ENCODE assay signal across 8 mouse cellular contexts in genomic region chr9:114780746-114781525, GRCm38 (mm10). TPM values are rescaled to one million over a fixed set of nuclear protein-coding genes. Genes with fewer than 3 reads are reported as not detected.
DNase-seq lines count a peak whose midpoint lies in the region; ATAC-seq and TF ChIP-seq lines count a peak whose summit lies in the region.

No protein-coding gene starts in this region.

- no peaks in the 10 kb centered on the region for H3K27me3 ChIP-seq in C2C12 (ENCODE audit: control insufficient read depth, insufficient read depth, insufficient read length)
- no peaks in the 10 kb centered on the region for H3K27me3 ChIP-seq in embryonic facial prominence, embryonic 11.5 days (ENCODE audit: control insufficient read depth, insufficient read depth, low read length)
- no peaks in the 10 kb centered on the region for H3K27me3 ChIP-seq in heart, embryonic 12.5 days (replicated peaks)
- H3K27me3 ChIP-seq in lung, postnatal 0 days (replicated peaks; ENCODE audit: insufficient read depth, low read length) = no peaks in the 10 kb centered on the region

- no peaks in the 10 kb centered on the region for H3K9me3 ChIP-seq in embryonic facial prominence, embryonic 11.5 days (replicated peaks; ENCODE audit: control insufficient read depth, low read length)
- no peaks in the 10 kb centered on the region for H3K9me3 ChIP-seq in heart, embryonic 12.5 days (replicated peaks)
- H3K9me3 ChIP-seq in lung, postnatal 0 days (ENCODE audit: low read length) = no peaks in the 10 kb centered on the region

- peak overlapping the region; percentile 86 for H3K9ac ChIP-seq in embryonic facial prominence, embryonic 11.5 days (replicated peaks; ENCODE audit: low read length)
- H3K9ac ChIP-seq in heart, embryonic 12.5 days = peak overlapping the region; percentile 84
- peak overlapping the region; percentile 73 for H3K9ac ChIP-seq in lung, postnatal 0 days (replicated peaks; ENCODE audit: low read depth)

- no peaks in the 10 kb centered on the region for H3K79me3 ChIP-seq in C2C12 (ENCODE audit: low read depth)

- under 1% methylated on average over 37 of the region's 38 CpGs for WGBS in embryonic facial prominence, embryonic 11.5 days
- under 1% methylated on average over 38 of the region's 38 CpGs for WGBS in heart, embryonic 12.5 days
- under 1% methylated on average over 33 of the region's 38 CpGs for whole genome bisulfite sequencing in lung, postnatal 0 days
- WGBS in olfactory bulb, adult 2 months = 11% methylated on average over 38 of the region's 38 CpGs

- no peak for TF ChIP-seq POLR2A in olfactory bulb, adult 2 months (IDR thresholded peaks at IDR 0.05; ENCODE audit: insufficient read depth, low read depth, low read length)

- H3K4me3 ChIP-seq in C2C12 (ENCODE audit: insufficient read depth, poor library complexity, severe bottlenecking) = peak overlapping the region; percentile 32
- peak overlapping the region; percentile 64 for H3K4me3 ChIP-seq in embryonic facial prominence, embryonic 11.5 days (ENCODE audit: low read depth, low read length)
- H3K4me3 ChIP-seq in heart, embryonic 12.5 days = peak overlapping the region; percentile 63
- peak overlapping the region; percentile 55 for H3K4me3 ChIP-seq in lung, postnatal 0 days (ENCODE audit: low read depth, low read length)
- peak overlapping the region; percentile 48 for H3K4me3 ChIP-seq in olfactory bulb, adult 2 months (ENCODE audit: insufficient read depth, low read depth, low read length)

- peak overlapping the region; percentile 57 for H3ac ChIP-seq in C2C12 (ENCODE audit: control insufficient read depth, insufficient read length, low read depth)

- peak; percentile 67 for DNase-seq in Muller cell, postnatal 12 days (ENCODE audit: inconsistent ontology term)
- DNase-seq in embryonic facial prominence, embryonic 11.5 days (ENCODE audit: low spot score) = peak; percentile 59
- peak; percentile 73 for DNase-seq in kidney, postnatal 10 days
- DNase-seq in lung, postnatal 0 days (ENCODE audit: low spot score) = peak; percentile 58
- DNase-seq in urinary bladder, adult 2 months (ENCODE audit: low spot score) = peak; percentile 39

- no peaks in the 10 kb centered on the region for H3K4me1 ChIP-seq in embryonic facial prominence, embryonic 11.5 days (ENCODE audit: control insufficient read depth, insufficient read depth, low read length)
- H3K4me1 ChIP-seq in heart, embryonic 12.5 days (replicated peaks) = peaks cover 30% of the 10 kb centered on the region
- H3K4me1 ChIP-seq in lung, postnatal 0 days (ENCODE audit: insufficient read depth, low read depth, low read length) = peaks cover 9% of the 10 kb centered on the region; the same call in 1 of the 2 replicates
- H3K4me1 ChIP-seq in olfactory bulb, adult 2 months (ENCODE audit: control insufficient read depth, insufficient read depth, low read length) = peaks cover 12% of the 10 kb centered on the region

- peak overlapping the region; percentile 96 for H3K4me2 ChIP-seq in embryonic facial prominence, embryonic 11.5 days (ENCODE audit: low read depth, low read length)
- H3K4me2 ChIP-seq in heart, embryonic 12.5 days = peak overlapping the region; percentile 77
- H3K4me2 ChIP-seq in lung, postnatal 0 days (replicated peaks; ENCODE audit: low read depth, low read length) = peak overlapping the region; percentile 95

- no peak for TF ChIP-seq CTCF in C2C12 (IDR thresholded peaks at IDR 0.05; ENCODE audit: control insufficient read depth, insufficient read depth, insufficient read length)
- no peak for TF ChIP-seq CTCF in lung, postnatal 0 days (IDR thresholded peaks at IDR 0.05)
- TF ChIP-seq CTCF in olfactory bulb, adult 2 months (IDR thresholded peaks at IDR 0.05; ENCODE audit: insufficient read depth, low read depth, low read length) = peak; percentile 4; the same call in 1 of the 2 replicates

- ATAC-seq in embryonic facial prominence, embryonic 11.5 days (replicated peaks; ENCODE audit: insufficient number of reproducible peaks, low FRiP score, low TSS enrichment, low read depth) = peak; percentile 22; the same call in 1 of the 2 replicates
- ATAC-seq in heart, embryonic 12.5 days (ENCODE audit: insufficient number of reproducible peaks, low FRiP score) = peak; percentile 56
- peak; percentile 53 for ATAC-seq in lung, postnatal 0 days

- peak overlapping the region; percentile 61 for H3K27ac ChIP-seq in embryonic facial prominence, embryonic 11.5 days (replicated peaks; ENCODE audit: low read depth, low read length)
- peak overlapping the region; percentile 85 for H3K27ac ChIP-seq in heart, embryonic 12.5 days (ENCODE audit: poor library complexity, severe bottlenecking)
- H3K27ac ChIP-seq in lung, postnatal 0 days (ENCODE audit: low read length) = peak overlapping the region; percentile 85
- no peak overlapping the region; the same call in 1 of the 2 replicates for H3K27ac ChIP-seq in olfactory bulb, adult 2 months (ENCODE audit: insufficient read depth, low read depth, low read length)

- no peak for TF ChIP-seq EP300 in lung, postnatal 0 days (IDR thresholded peaks at IDR 0.05)

- H3K79me2 ChIP-seq in C2C12 (ENCODE audit: control insufficient read depth, insufficient read depth) = peaks cover 33% of the 10 kb centered on the region

- no peaks in the 10 kb centered on the region for H3K36me3 ChIP-seq in C2C12 (ENCODE audit: control insufficient read depth, insufficient read depth)
- H3K36me3 ChIP-seq in embryonic facial prominence, embryonic 11.5 days (replicated peaks; ENCODE audit: control insufficient read depth, insufficient read depth, low read depth, low read length) = no peaks in the 10 kb centered on the region
- no peaks in the 10 kb centered on the region for H3K36me3 ChIP-seq in heart, embryonic 12.5 days
- H3K36me3 ChIP-seq in lung, postnatal 0 days (ENCODE audit: insufficient read depth, low read length) = no peaks in the 10 kb centered on the region

TF ChIP-seq in C2C12, 6 proteins besides CTCF, POLR2A, EP300 and RAD21:
- no peak for TF ChIP-seq MYOD1 (IDR thresholded peaks at IDR 0.05; ENCODE audit: control insufficient read depth, insufficient read length, low read depth)
- TF ChIP-seq CEBPB (IDR thresholded peaks at IDR 0.05; ENCODE audit: low read depth) = no peak
- TF ChIP-seq FOSL1 (IDR thresholded peaks at IDR 0.05; ENCODE audit: insufficient read depth, low read length, poor library complexity, severe bottlenecking) = no peak
- TF ChIP-seq MAX (IDR thresholded peaks at IDR 0.05) = no peak
- TF ChIP-seq MYOG (IDR thresholded peaks at IDR 0.05; ENCODE audit: control insufficient read depth, extremely low read depth, insufficient read length) = no peak
- TF ChIP-seq USF1 (IDR thresholded peaks at IDR 0.05; ENCODE audit: low read depth) = no peak

RNA-seq across cellular contexts. Expression of gene Cmtm7, which starts 0.7 kb away (rescaled TPM):
- 61.4 TPM for polyA plus RNA-seq in C2C12 (2012; fragmentation: generic; extraction: Trizol)
- 64.6 and 75.0 TPM in 2 replicates for polyA plus RNA-seq in embryonic facial prominence, embryonic 11.5 days (2014; fragmentation: Nextera tagmentation; extraction: Ambion mirVana)
- 104 TPM in 2 replicates for polyA plus RNA-seq in heart, embryonic 12.5 days (2016; fragmentation: Nextera tagmentation; extraction: Ambion mirVana)
- 65.0 and 74.8 TPM in 2 replicates for polyA plus RNA-seq in lung, postnatal 0 days (2015; fragmentation: Nextera tagmentation; extraction: Ambion mirVana)
- polyA plus RNA-seq in olfactory bulb, adult 2 months (2012; ENCODE audit: insufficient read depth, insufficient read length, low replicate concordance, missing spikeins) = not detected in 2 replicates
- polyA plus RNA-seq in urinary bladder, adult 2 months (2012; rRNA removed) = 51.0 and 56.9 TPM in 2 replicates

RNA-seq across cellular contexts. Expression of gene Cmtm6, which starts 50.0 kb away (rescaled TPM):
- polyA plus RNA-seq in C2C12 (2012; fragmentation: generic; extraction: Trizol) = 13.2 TPM
- 29.3 and 30.0 TPM in 2 replicates for polyA plus RNA-seq in embryonic facial prominence, embryonic 11.5 days (2014; fragmentation: Nextera tagmentation; extraction: Ambion mirVana)
- polyA plus RNA-seq in heart, embryonic 12.5 days (2016; fragmentation: Nextera tagmentation; extraction: Ambion mirVana) = 42.2 and 43.9 TPM in 2 replicates
- 85.5 and 88.8 TPM in 2 replicates for polyA plus RNA-seq in lung, postnatal 0 days (2015; fragmentation: Nextera tagmentation; extraction: Ambion mirVana)
- polyA plus RNA-seq in olfactory bulb, adult 2 months (2012; ENCODE audit: insufficient read depth, insufficient read length, low replicate concordance, missing spikeins) = not detected in 2 replicates
- polyA plus RNA-seq in urinary bladder, adult 2 months (2012; rRNA removed) = 40.3 and 41.4 TPM in 2 replicates

Comparison
In these comparisons a context has a peak if more than half of its experiments do, and no peak if none do; other contexts are left out.
1. RNA of gene Cmtm7, which starts 0.7 kb away (polyA plus RNA-seq): 104 TPM in heart, embryonic 12.5 days, 65.0 to 74.8 TPM in lung, postnatal 0 days, 64.6 to 75.0 TPM in embryonic facial prominence, embryonic 11.5 days, 61.4 TPM in C2C12 (single experiment) and 51.0 to 56.9 TPM in urinary bladder, adult 2 months; not detected in olfactory bulb, adult 2 months; every median in the first group is over 10 times any median in the second.
2. Peak in every context shown above with its lines, with median percentiles within 50 percentile points of each other: H3K4me3 ChIP-seq, DNase-seq, ATAC-seq, H3K4me2 ChIP-seq and H3K9ac ChIP-seq.